Mouse (Mus musculus) frontal cortex, postnatal 14 days (tissue): ENCODE results near the gene Abca2.

ENCODE experiments used
- DNase-seq, 2 experiments: peaks; one replicate each; pipeline ENCODE4 v3.0.0; 2022; ENCODE audit warnings: low spot score in 2 of 2

The Abca2 gene

GRCm38 (mm10) chr2:25460551-25461309, 32.2 kb downstream of the Abca2 start, which contains the start of gene Paxx:
Gene Paxx (minus strand): TSS chr2:25461094.
- DNase-seq = peak; percentile 89 to 91

- no peak for DNase-seq
These were observed 32.9 kb downstream of the Abca2 start for GRCm38 (mm10) chr2:25461407-25461806.

- DNase-seq = no peak
These were observed 35.1 kb downstream of the Abca2 start for GRCm38 (mm10) chr2:25463630-25464029.

- DNase-seq = no peak
These were observed 36.8 kb downstream of the Abca2 start for GRCm38 (mm10) chr2:25465256-25465655.

GRCm38 (mm10) chr2:25465816-25466635, 37.5 kb downstream of the Abca2 start:
- no peak for DNase-seq

GRCm38 (mm10) chr2:25467606-25468303, 39.3 kb downstream of the Abca2 start:
- DNase-seq = no peak

- no peak for DNase-seq
These were observed 40.7 kb downstream of the Abca2 start for GRCm38 (mm10) chr2:25468962-25469915.

GRCm38 (mm10) chr2:25469969-25470368, 41.5 kb downstream of the Abca2 start, which contains the start of gene Ptgds:
Gene Ptgds (minus strand): TSS chr2:25470046.
- DNase-seq = no peak

- DNase-seq = no peak
These were observed 44.0 kb downstream of the Abca2 start for GRCm38 (mm10) chr2:25472550-25472949.

GRCm38 (mm10) chr2:25477541-25477940, 49.0 kb downstream of the Abca2 start:
- DNase-seq = no peak

- DNase-seq = peak in 1 of 2 experiments; percentile 33
These were observed 49.6 kb downstream of the Abca2 start for GRCm38 (mm10) chr2:25477967-25478675.

- no peak for DNase-seq
These were observed 51.2 kb downstream of the Abca2 start for GRCm38 (mm10) chr2:25479551-25480311.

- DNase-seq = no peak
These were observed 52.0 kb downstream of the Abca2 start for GRCm38 (mm10) chr2:25480541-25480940.

GRCm38 (mm10) chr2:25482969-25483368, 54.5 kb downstream of the Abca2 start:
- DNase-seq = no peak

GRCm38 (mm10) chr2:25484901-25485647, 56.6 kb downstream of the Abca2 start:
- DNase-seq = no peak

- DNase-seq = no peak
These were observed 59.6 kb downstream of the Abca2 start for GRCm38 (mm10) chr2:25487965-25488670.

- no peak for DNase-seq
These were observed 60.2 kb downstream of the Abca2 start for GRCm38 (mm10) chr2:25488671-25489068.

- DNase-seq = no peak
These were observed 64.5 kb downstream of the Abca2 start for GRCm38 (mm10) chr2:25492988-25493387.
